Mouse (Mus musculus) heart, adult 11 months (tissue): ENCODE measurements at regions not wholly inside any gene's neighbourhood (a gene's known extent, or its start where the extent isn't known, plus 50 kb on each side); places are given as distances from the start of the nearest gene placed in this dataset.
A peak's percentile ranks its signal among the peaks of the same experiment; 100 is the strongest.

Experiments used
- DNase-seq: peaks from one replicate; pipeline ENCODE4 v3.0.0; 2022

DNA sequence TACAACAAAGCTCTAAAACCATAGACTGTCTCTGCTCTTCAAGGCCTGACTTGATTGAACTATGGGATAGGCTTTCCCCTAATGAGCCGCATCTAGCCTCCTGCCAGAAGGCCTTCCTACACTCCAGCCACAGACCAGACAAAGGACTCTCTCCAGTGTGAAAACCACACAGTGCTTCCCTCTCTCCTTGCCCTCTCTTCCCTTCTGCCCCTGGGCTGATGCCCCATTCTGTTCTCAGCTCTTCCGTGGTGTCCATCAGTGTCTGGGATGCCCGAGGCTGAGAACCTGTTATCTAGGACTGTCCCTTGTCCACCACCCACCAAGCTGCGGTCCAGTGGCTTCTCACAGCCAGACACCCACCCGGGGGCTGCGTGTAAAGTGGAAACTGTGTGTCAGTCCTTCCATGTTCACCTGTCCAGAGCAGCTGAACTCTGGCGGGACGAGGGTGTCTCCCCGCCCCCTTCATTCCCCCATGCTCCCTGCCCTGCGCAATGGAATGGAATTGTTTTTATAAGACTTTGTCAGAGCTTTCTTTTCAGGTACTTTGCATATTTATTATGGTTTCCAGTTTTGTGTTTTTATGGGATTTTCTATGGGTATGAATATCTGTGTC, 856.4 kb downstream of the Stpg2 start:
- peak; percentile 70 for DNase-seq

GRCm38 (mm10) chr3:140062880-140063279, 857.4 kb downstream of the Stpg2 start:
- DNase-seq, result peak; percentile 64

DNA sequence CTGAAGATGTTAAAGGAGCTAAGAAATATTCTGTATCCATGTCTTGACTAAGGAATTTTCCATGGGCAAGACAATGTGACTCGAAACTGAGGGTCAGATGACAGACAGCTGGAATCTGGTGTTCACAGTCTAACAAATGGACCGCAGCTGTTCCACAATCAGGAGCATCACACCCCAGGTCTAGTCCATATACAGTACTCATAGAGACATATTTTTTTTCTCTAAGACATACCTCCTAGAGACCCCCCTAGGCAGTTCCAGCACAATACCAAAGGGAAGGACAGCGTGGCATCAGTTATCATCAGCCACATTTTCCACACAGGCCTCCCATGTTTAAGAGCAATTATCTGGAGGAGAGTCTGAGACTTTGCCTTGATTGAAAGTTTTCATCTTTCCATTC, 878.8 kb downstream of the Stpg2 start:
- no peak for DNase-seq

DNA sequence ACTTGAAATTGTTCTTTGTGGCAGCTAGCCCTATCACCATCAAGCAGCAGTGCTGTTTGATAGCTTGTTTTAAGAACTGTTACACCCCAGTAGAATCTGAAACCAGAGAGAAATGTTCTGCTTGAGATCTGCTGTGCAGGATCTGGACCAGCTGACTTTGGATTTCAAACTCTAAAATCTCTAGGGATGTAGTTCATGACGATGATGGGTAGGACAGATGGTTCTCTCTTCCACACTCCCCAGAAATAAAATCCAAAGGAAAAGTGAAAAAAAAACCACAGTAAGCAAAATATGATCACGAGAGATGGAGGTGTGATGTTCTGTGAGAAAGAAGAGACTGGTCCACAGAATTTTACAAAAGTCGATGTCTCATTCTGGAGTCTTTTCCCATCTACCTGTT, 879.9 kb downstream of the Stpg2 start:
- DNase-seq, result no peak

DNA sequence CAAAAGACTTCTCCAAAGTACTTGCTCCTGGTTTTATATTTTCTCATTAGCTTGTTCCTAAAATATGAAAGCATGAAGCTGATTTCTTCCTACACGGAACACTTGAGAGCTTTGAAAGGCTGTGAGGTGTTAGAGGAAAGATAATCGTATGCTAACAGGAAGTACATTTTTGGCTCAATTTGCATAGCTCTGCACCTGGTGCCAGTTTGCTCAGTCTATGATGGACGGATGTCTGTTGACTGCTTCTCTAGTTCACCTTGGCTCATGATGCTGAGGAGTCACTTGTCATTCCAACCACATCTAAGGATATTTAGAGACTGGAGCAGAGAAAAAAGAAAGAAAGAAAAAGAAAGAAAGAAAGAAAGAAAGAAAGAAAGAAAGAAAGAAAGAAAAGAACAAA, 882.5 kb downstream of the Stpg2 start:
- DNase-seq, result no peak

DNA sequence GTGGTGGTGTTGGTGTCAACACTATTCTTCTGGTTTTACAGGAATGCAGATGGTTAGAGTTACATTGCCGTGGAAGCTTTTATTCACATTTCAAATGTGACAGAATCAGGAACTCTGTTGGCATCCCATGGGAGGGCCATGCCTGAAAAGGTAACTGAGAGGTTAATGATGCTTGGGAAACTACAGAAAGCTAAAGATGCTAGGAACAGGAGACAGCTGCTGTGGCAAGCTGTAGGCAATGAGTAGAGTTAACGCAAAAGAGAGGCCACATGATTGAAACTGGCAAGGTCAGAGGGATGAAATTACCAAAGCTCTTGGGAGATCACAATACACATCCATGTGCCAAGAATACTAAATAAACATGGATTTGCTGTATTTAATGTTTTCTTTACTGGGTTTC, 886.4 kb downstream of the Stpg2 start:
- DNase-seq, result no peak

DNA sequence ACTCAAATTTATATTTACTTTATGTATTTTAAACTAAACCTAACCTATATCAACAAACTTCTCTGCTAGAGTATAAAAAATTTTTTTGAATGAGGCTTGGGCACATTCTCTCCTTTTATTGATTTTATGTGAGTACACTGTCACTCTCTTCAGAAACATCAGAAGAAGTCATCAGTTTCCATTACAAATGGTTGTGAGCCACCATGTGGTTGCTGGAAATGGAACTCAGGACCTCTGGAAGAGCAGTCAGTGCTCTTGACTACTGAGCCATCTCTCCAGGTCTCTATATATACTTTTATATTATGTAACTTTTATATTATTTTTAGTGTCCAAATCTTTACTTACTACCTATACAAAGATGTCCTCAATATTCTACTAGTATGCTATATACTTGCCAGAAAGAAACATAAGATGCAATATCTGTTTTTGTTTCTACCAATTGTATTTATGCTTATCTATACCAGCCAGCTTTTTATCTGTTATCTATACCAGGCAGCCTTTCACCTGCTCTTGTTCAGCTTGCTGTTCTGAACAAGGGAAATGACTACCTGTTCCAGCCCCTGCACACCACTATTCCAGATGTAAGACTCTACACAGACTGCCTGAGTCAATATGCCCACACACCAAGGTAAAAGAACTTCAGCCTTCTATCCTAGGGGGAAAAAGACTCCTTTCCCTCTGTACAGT, 891.5 kb downstream of the Stpg2 start:
- no peak for DNase-seq

DNA sequence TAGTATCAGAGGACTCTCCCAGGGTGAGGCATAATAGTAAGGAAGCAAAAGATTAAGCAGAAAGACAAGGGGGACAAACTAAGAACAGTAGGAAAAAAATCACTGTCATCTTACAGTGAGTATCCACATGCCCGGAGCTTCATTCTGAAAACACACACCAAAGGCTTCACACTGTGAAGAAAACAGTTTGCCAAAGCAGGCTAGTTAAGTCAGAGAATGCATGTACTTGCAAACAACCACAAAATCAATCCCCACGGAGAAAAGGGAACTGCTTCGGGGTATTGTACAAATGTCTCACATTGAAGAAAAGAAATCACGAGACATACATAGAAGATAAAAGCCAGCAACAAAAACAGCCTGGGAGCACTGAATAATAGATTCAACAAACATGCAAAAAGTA, 903.9 kb downstream of the Stpg2 start:
- DNase-seq, result no peak

DNA sequence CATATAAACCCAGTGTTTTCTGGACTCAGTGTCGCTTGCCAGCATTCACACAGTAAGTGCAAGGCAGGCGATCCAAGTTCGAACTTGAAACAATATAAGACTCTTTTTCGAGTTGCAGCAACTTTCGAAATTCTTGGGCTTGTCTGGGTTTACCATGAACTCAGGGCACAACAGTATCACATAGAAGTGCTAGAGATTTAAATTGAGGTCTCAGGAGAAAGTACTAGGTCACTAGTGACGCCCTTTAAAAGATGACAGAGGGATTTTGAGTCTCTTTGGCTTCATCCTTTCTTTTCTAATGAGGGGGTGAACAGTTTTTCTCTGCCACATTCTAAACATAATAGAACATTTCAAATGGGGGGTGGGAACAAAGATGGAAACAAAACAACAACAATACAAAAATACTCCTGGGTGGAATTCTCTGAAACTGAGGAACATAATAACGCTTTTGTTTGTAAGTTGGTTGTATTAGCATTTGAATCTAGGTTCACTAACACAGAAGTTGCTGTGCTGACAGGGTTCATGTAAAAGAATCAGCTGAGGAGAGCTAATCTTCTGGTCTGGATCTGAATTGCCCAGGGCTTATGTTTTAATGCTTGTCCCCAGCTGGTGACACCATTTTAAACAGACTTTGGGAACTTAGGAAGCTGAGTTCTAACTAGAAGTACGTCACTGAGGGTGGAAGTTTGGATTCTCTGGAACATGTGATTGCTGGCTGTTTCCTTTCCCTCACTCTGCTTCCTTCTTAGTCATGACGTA, 906.1 kb downstream of the Stpg2 start:
- no peak for DNase-seq

- DNase-seq, result no peak
These were observed 909.6 kb downstream of the Stpg2 start for GRCm38 (mm10) chr3:140115116-140115515.

GRCm38 (mm10) chr3:140127310-140127709, 921.8 kb downstream of the Stpg2 start:
- DNase-seq, result no peak

DNA sequence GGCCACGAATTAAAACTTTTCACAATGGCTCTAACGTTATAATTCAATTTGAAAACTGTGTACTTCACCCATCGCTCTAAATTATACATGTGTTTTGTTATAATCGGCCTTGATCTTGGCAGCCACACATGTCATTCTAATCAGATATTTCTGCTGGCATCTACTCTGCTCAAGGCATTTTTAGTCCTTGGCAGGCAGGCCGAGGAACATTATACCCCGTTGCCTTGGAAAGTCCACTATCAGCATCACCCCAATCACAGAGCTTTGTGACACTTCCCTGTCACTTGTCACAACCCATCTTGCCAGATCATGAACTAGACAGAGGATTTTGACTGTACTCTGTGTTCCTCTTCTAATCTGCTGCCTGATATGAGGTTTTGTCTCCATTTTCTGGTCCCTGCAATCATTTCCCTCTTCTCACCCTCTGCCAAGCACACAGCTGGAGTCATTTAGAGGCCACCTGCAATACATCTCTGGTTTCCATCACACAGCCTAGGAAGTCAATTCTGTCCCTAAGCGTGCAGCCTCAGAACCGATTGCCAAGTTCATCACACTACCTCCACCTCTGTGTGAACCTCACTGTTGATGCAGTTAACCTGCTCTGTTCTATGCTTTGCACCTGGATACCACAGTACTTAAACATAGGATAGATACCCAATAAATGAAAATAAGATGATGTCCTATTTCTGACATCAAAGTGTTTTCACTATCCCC, 923.7 kb downstream of the Stpg2 start:
- peak; percentile 77 for DNase-seq

DNA sequence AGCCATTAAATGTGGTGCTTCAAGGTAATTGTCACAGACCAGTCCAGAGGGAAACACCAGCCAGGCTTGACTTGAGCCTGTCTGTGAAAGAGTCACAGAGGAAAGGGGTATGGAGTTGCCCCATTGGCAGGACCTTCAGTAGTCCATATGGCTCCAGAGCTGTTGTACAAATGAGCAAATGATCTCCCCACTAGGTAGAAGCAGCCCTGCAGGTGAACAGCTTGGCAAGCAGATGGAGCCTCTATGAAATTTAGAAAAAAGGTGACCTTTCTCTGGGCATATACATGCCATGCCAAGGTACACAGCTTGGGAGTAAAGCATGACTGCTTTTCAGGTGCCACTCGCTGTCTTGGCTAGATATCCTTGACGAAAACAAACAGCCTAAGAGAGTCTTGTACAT, 938.4 kb downstream of the Stpg2 start:
- DNase-seq, result no peak

DNA sequence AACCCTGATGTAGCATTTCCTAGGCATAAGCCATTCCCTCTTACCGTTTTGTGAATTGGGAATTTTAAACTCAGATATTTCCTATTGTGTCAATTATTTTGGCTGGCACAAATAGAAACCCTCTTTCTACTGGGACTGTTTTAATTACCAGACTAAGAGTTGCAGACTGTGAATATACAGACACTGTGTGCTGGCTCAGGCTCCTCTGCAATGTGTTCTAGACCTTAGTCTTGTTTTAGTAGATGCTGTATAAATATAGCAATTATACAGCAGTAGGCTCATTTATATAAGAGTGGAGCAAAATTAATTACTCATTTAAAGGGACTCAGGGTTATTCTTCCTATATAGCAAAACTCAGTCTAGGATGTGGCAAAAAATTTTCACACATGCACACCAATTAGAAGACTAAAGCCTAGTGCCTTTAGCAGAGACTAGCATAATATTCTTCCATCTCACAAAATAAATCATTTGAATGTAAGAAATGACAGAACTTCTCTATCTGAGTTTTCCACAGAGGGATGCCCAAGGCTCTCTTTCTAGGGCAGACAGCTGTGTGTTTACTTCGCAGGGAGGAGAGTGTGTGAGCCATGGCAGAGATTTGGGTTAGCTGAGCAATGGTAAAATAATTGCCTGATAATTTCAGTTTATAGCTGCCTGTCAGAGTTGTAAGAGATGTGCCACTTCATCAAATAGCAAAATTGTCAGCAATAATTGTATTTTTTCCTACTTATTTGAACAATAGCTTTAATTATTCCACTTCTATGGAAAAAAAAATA, 941.9 kb downstream of the Stpg2 start:
- no peak for DNase-seq

GRCm38 (mm10) chr3:140150530-140150951, 945.0 kb downstream of the Stpg2 start:
- no peak for DNase-seq

- no peak for DNase-seq
These were observed 974.0 kb downstream of the Stpg2 start for GRCm38 (mm10) chr3:140179471-140179870.

GRCm38 (mm10) chr3:140182690-140183089, 977.2 kb downstream of the Stpg2 start:
- no peak for DNase-seq

- DNase-seq, result no peak
These were observed 979.5 kb downstream of the Stpg2 start for GRCm38 (mm10) chr3:140184899-140185525.

- no peak for DNase-seq
These were observed 1000.4 kb downstream of the Stpg2 start for GRCm38 (mm10) chr3:140205914-140206313.

GRCm38 (mm10) chr3:140221478-140221877, 990.7 kb downstream of the Pdha2 start:
- DNase-seq, result no peak

DNA sequence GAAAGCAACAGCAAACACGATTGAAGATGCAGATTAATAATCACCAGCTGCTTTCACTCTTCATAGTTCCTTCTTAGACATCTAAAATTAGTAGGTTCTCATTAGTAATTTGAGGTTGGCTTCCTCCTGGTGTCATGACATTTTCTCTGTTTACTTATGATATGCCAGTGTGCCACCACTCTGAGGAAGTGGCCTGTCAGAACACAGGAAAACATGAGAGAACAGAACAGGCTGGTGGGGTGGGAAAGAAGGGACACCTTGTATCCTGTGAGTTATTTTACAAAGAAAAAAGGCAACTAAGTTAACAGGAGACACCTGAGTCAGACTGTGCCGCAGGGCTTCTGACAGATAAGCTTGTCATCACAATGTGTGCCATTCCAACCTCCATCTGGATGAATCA, 981.4 kb downstream of the Pdha2 start:
- no peak for DNase-seq

GRCm38 (mm10) chr3:140233144-140233543, 979.0 kb downstream of the Pdha2 start:
- DNase-seq, result no peak
